Mouse (Mus musculus) activated CD4-positive, CD25-positive, alpha-beta regulatory T cell (primary cell): ENCODE results near the gene Incenp. TPM values are rescaled to one million over a fixed set of nuclear protein-coding genes. Genes with fewer than 3 reads are reported as not detected.

Experiments used
- polyA plus RNA-seq, 2 experiments: library from polyadenylated mRNA; unstranded; fragments of 100-300 nt; shearing (Covaris generic); gene quantifications; one replicate each; pipeline ENCODE4 v1.2.1; 2017

The Incenp gene
- polyA plus RNA-seq = 10 to 100 TPM; 37.9 to 71.2 TPM

GRCm38 (mm10) chr19:9899072-9899779 is at the start of gene Incenp:
Gene Incenp, minus strand, starts transcription at chr19:9899551.

GRCm38 (mm10) chr19:9847262-9847661 is 52.1 kb downstream of the Incenp start, which contains the start of gene Scgb2a2:
Gene Scgb2a2, plus strand, starts transcription at chr19:9847562.

Other genes with a start within 250 kb of the Incenp start
- gene Scgb2a2, start 52.0 kb downstream of the Incenp start, polyA plus RNA-seq = not detected
- 1,000 to 10,000 TPM; 1,893 to 2,017 TPM for gene Fth1, start 81.0 kb upstream of the Incenp start, polyA plus RNA-seq
- gene Best1, start 102.1 kb upstream of the Incenp start, polyA plus RNA-seq = not detected
- 1 to 10 TPM; 1.3 to 2.2 TPM for gene Rab3il1, start 102.1 kb upstream of the Incenp start, polyA plus RNA-seq
- under 1 TPM in 1 of 2 experiments, not detected in 1; 0.14 TPM for gene Fads3, start 142.0 kb upstream of the Incenp start, polyA plus RNA-seq
- under 1 TPM; 0.07 to 0.31 TPM for gene Fads2, start 202.2 kb upstream of the Incenp start, polyA plus RNA-seq